Mouse (Mus musculus): Measurements from ENCODE around the gene Olfr1463. TPM values are rescaled to one million over a fixed set of nuclear protein-coding genes. Genes with fewer than 3 reads are reported as not detected.

Olfr1463 gene
- total RNA-seq (2021): not detected
- long read RNA-seq, experiment 1: 0 reads
- long read RNA-seq, experiment 2: 0 reads

GRCm38 (mm10) chr19:13231028-13231427 lies at the start of gene Olfr1463:
Gene Olfr1463 (plus strand): TSS chr19:13231328.
- no peak for DNase-seq
- intact Hi-C loops (cut with DNase I): no loop called here

- intact Hi-C loops (cut with DNase I): no loop called here
- no peak for DNase-seq
Measured at GRCm38 (mm10) chr19:13185434-13185833, 45.7 kb upstream of the Olfr1463 start, which contains the start of gene Olfr1462. Gene Olfr1462 (plus strand): TSS chr19:13185734.

GRCm38 (mm10) chr19:13221666-13222065 lies 9.5 kb upstream of the Olfr1463 start:
- intact Hi-C loops (cut with DNase I): no loop called here
- DNase-seq: no peak

Other genes with a start within 250 kb of the Olfr1463 start
- gene Olfr1451, start 236.3 kb upstream of the Olfr1463 start, total RNA-seq (2021): not detected
- gene Olfr1453, start 203.0 kb upstream of the Olfr1463 start, total RNA-seq (2021): not detected
- not detected for gene Olfr1454, start 170.7 kb upstream of the Olfr1463 start, total RNA-seq (2021)
- not detected for gene Olfr1457, start 133.4 kb upstream of the Olfr1463 start, total RNA-seq (2021)
- gene Olfr1458, start 124.6 kb upstream of the Olfr1463 start, total RNA-seq (2021): not detected
- gene Olfr1459, start 81.8 kb upstream of the Olfr1463 start, total RNA-seq (2021): not detected
- gene Olfr1461, start 68.3 kb upstream of the Olfr1463 start, total RNA-seq (2021): not detected
- not detected for gene Olfr1462, start 45.6 kb upstream of the Olfr1463 start, total RNA-seq (2021)
- not detected for gene Olfr1465, start 84.2 kb downstream of the Olfr1463 start, total RNA-seq (2021)
- gene Olfr1466, start 107.5 kb downstream of the Olfr1463 start, total RNA-seq (2021): not detected
- not detected for gene Olfr1467, start 130.9 kb downstream of the Olfr1463 start, total RNA-seq (2021)
- not detected for gene Olfr1469, start 176.5 kb downstream of the Olfr1463 start, total RNA-seq (2021)
- not detected for gene Olfr1471, start 212.1 kb downstream of the Olfr1463 start, total RNA-seq (2021)
- not detected for gene Olfr1472, start 224.8 kb downstream of the Olfr1463 start, total RNA-seq (2021)
- not detected for gene Olfr1474, start 238.2 kb downstream of the Olfr1463 start, total RNA-seq (2021)
- gene Olfr1475, start 248.9 kb downstream of the Olfr1463 start, total RNA-seq (2021): not detected

Data from gastrocnemius, postnatal 36 days (tissue).